Mouse (Mus musculus) ES-E14 (cell line): Measurements from ENCODE around the gene Peak1. TPM values are rescaled to one million over a fixed set of nuclear protein-coding genes. Genes with fewer than 3 reads are reported as not detected.

Source experiments
- DNase-seq: peaks from one replicate; pipeline ENCODE4 v3.0.0-alpha.2; 2013; ENCODE audit warnings: low read depth, low spot score
- H3K27ac ChIP-seq: 2 replicates; pipeline ENCODE4 v1.5.1; 2012; ENCODE audit warnings: low read depth, mild to moderate bottlenecking, low read length, moderate library complexity, mixed read lengths; ENCODE audit not compliant: poor library complexity, insufficient read depth, severe bottlenecking
- H3K36me3 ChIP-seq: 2 replicates; pipeline ENCODE4 v1.6.1; 2012; ENCODE audit warnings: mild to moderate bottlenecking, low read length, moderate library complexity, mixed read lengths; ENCODE audit not compliant: control insufficient read depth, poor library complexity, insufficient read depth, severe bottlenecking
- H3K4me1 ChIP-seq, 2 experiments: fragments of 150-350 bp in 1 of 2; sonication (generic) in 1 of 2; 2 replicates each; pipeline ENCODE4 v1.6.1; 2012; ENCODE audit warnings: low read length in 2 of 2, mild to moderate bottlenecking in 1 of 2, mixed read lengths in 1 of 2; ENCODE audit not compliant: control insufficient read depth in 2 of 2, insufficient read depth in 2 of 2, poor library complexity in 1 of 2
- H3K4me3 ChIP-seq, 2 experiments: fragments of 150-350 bp in 1 of 2; sonication (generic) in 1 of 2; 2 replicates each; pipeline ENCODE4 v1.5.1; 2012; ENCODE audit warnings: low read length in 2 of 2, low read depth in 1 of 2, mild to moderate bottlenecking in 1 of 2, mixed read lengths in 1 of 2; ENCODE audit not compliant: insufficient read depth in 1 of 2, poor library complexity in 1 of 2, severe bottlenecking in 1 of 2
- H3K9ac ChIP-seq: 2 replicates; pipeline ENCODE4 v1.6.1; 2012; ENCODE audit warnings: low read depth, mild to moderate bottlenecking, low read length, mixed read lengths; ENCODE audit not compliant: poor library complexity, insufficient read depth, severe bottlenecking
- H3K9me3 ChIP-seq: fragments of 150-350 bp; sonication (generic); 2 replicates; pipeline ENCODE4 v1.6.1; 2012; ENCODE audit warnings: low read depth, mild to moderate bottlenecking, low read length; ENCODE audit not compliant: control insufficient read depth, insufficient read depth
- CHD2 ChIP-seq: IDR thresholded peaks from 2 replicates; pipeline ENCODE4 v1.6.1; 2014; ENCODE audit warnings: mild to moderate bottlenecking, low read depth, low read length, inconsistent platforms
- HCFC1 ChIP-seq: IDR thresholded peaks from 2 replicates; pipeline ENCODE4 v1.6.1; 2012; ENCODE audit warnings: low read length, inconsistent platforms, borderline replicate concordance; ENCODE audit not compliant: insufficient read depth
- MAFK ChIP-seq: IDR thresholded peaks from 2 replicates; pipeline ENCODE4 v1.6.1; 2014; ENCODE audit warnings: mild to moderate bottlenecking, low read depth, low read length, inconsistent platforms; ENCODE audit not compliant: insufficient read depth
- ZC3H11A ChIP-seq: IDR thresholded peaks from 2 replicates; pipeline ENCODE4 v1.6.1; 2012; ENCODE audit warnings: low read depth, mild to moderate bottlenecking, inconsistent platforms, low read length, borderline replicate concordance
- ZNF384 ChIP-seq: IDR thresholded peaks from 2 replicates; pipeline ENCODE4 v1.6.1; 2012; ENCODE audit warnings: low read depth, low read length, inconsistent platforms
- in situ Hi-C, 2 experiments: fragments of 600-800 bp; cut with MboI; formaldehyde crosslinking; loops; one replicate each; pipeline ENCODE4 v1.15.1; 2025; ENCODE audit warnings: low sequenced_read_pairs in 2 of 2, inconsistent platforms in 1 of 2; ENCODE audit not compliant: unreplicated experiment in 2 of 2
- total RNA-seq: library from RNA; depleted of rRNA; stranded (reverse); fragments of 300-350 nt; gene quantifications from 2 replicates; pipeline ENCODE4 v1.2.3, GENCODE M21; 2012

The Peak1 gene
- total RNA-seq, 1 experiment, result 14.5 TPM

DNA sequence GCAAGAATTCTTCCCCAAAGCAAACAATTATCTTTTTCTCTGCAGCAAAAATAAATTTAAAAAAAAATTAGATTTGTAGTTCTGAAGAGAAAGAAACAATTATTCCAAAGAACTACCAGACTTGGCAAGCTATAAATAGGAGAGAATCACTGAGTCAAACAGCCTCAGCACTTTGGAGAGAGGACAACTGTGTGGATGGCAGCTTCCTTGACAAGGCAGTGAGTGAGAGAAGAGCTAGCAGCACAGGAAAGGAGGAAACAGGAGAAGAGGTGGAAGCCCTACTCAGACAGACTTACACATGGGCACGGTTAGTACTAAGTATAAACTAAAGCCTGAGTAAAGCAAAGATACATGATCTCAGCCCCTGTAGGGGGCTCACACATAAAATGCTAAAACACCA is 21.6 kb downstream of the Peak1 start:
- TF ChIP-seq CHD2, result no peak
- Histone ChIP-seq H3K9ac (no peak overlapping the region), H3K27ac (no peak overlapping the region), H3K36me3 (no peaks in the 10 kb centered on the region), H3K4me1 (no peaks in the 10 kb centered on the region), H3K9me3 (no peaks in the 10 kb centered on the region), H3K4me3 (no peak overlapping the region)
- DNase-seq, result no peak
- in situ Hi-C loops, result no loop called here

DNA sequence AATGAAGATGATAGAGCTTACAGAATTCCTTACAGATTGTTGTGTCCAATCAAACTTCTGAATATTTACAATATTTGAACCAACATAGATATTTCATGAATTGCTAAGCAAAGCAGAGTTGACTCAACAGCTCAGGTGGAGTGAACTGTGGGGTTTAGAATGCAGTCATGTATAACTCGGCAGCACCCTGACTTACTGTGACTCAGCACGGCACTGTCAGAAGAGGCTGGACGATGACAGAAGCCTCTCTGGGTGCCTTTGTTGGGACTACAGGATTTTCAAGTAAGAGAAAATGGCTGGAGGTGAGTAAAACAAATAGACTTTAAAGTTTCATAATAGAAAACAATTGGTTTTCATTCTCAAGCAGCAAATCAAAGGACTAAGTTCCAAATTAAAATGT is 25.0 kb downstream of the Peak1 start:
- Histone ChIP-seq H3K9me3 (no peaks in the 10 kb centered on the region), H3K27ac (no peak overlapping the region), H3K4me1 (no peaks in the 10 kb centered on the region), H3K36me3 (no peaks in the 10 kb centered on the region), H3K9ac (no peak overlapping the region), H3K4me3 (no peak overlapping the region)
- in situ Hi-C loops, result no loop called here
- TF ChIP-seq ZC3H11A (no peak), ZNF384 (no peak), CHD2 (no peak), MAFK (no peak), HCFC1 (no peak)
- no peak for DNase-seq

GRCm38 (mm10) chr9:56382786-56383185 is 35.1 kb downstream of the Peak1 start:
- no peak for DNase-seq
- in situ Hi-C loops, result no loop called here
- Histone ChIP-seq H3K27ac (no peak overlapping the region), H3K4me1 (no peaks in the 10 kb centered on the region), H3K4me3 (no peak overlapping the region), H3K36me3 (no peaks in the 10 kb centered on the region), H3K9ac (no peak overlapping the region), H3K9me3 (no peaks in the 10 kb centered on the region)
- TF ChIP-seq ZNF384 (no peak), CHD2 (no peak), HCFC1 (no peak), ZC3H11A (no peak), MAFK (no peak)

GRCm38 (mm10) chr9:56374401-56374800 is 43.5 kb downstream of the Peak1 start:
- Histone ChIP-seq H3K4me3 (no peak overlapping the region), H3K36me3 (no peaks in the 10 kb centered on the region), H3K4me1 (no peaks in the 10 kb centered on the region), H3K27ac (no peak overlapping the region), H3K9me3 (no peaks in the 10 kb centered on the region), H3K9ac (no peak overlapping the region)
- TF ChIP-seq ZC3H11A (no peak), CHD2 (no peak), ZNF384 (no peak), HCFC1 (no peak), MAFK (no peak)
- DNase-seq, result no peak
- in situ Hi-C loops, result no loop called here

GRCm38 (mm10) chr9:56370710-56371109 is 47.2 kb downstream of the Peak1 start:
- H3K4me3 ChIP-seq, result no peak overlapping the region
- DNase-seq, result no peak
- peaks cover 0 to 3% of the 10 kb centered on the region in 2 experiments; a peak in 1 of 4 replicates for H3K4me1 ChIP-seq
- H3K9ac ChIP-seq, result no peak overlapping the region
- in situ Hi-C loops, result no loop called here
- H3K36me3 ChIP-seq, result no peaks in the 10 kb centered on the region
- H3K9me3 ChIP-seq, result no peaks in the 10 kb centered on the region
- H3K27ac ChIP-seq, result no peak overlapping the region
- TF ChIP-seq CHD2 (no peak), HCFC1 (no peak), MAFK (no peak), ZC3H11A (no peak), ZNF384 (no peak)
